Comparison of ENCODE assay signal across 8 mouse cellular contexts in genomic region chr16:95945389-95946311, GRCm38 (mm10). TPM values are rescaled to one million over a fixed set of nuclear protein-coding genes. Genes with fewer than 3 reads are reported as not detected.
DNase-seq lines count a peak whose midpoint lies in the region; ATAC-seq and TF ChIP-seq lines count a peak whose summit lies in the region.

No protein-coding gene starts in this region.

- TF ChIP-seq CTCF in C2C12 (IDR thresholded peaks at IDR 0.05; ENCODE audit: control insufficient read depth, insufficient read depth, insufficient read length) = peak; percentile 68
- TF ChIP-seq CTCF in intestine, postnatal 0 days (IDR thresholded peaks at IDR 0.05; ENCODE audit: low read depth) = peak; percentile 97

- no peaks in the 10 kb centered on the region for H3K9me3 ChIP-seq in intestine, postnatal 0 days (ENCODE audit: control insufficient read depth)
- H3K9me3 ChIP-seq in stomach, embryonic 14.5 days (ENCODE audit: control insufficient read depth, low read depth, low read length) = no peaks in the 10 kb centered on the region

- H3K27ac ChIP-seq in intestine, postnatal 0 days (ENCODE audit: low read depth, low read length) = no peak overlapping the region
- H3K27ac ChIP-seq in stomach, embryonic 14.5 days (ENCODE audit: low read length) = no peak overlapping the region

- DNase-seq in adrenal gland, postnatal 10 days = peak; percentile 81
- DNase-seq in embryo, embryonic 11.5 days (ENCODE audit: low read depth, low spot score) = peak; percentile 77
- peak; percentile 65 to 66 for DNase-seq in gastrocnemius, postnatal 36 days
- DNase-seq in left cerebral cortex, postnatal 4 days = peak; percentile 67

- H3K4me3 ChIP-seq in C2C12 (ENCODE audit: insufficient read depth, poor library complexity, severe bottlenecking) = no peak overlapping the region
- no peak overlapping the region for H3K4me3 ChIP-seq in intestine, postnatal 0 days (ENCODE audit: low read depth, low read length)
- no peak overlapping the region for H3K4me3 ChIP-seq in myocyte
- H3K4me3 ChIP-seq in stomach, embryonic 14.5 days (ENCODE audit: low read depth, low read length) = no peak overlapping the region

- no peak overlapping the region for H3K9ac ChIP-seq in intestine, postnatal 0 days (ENCODE audit: low read depth, low read length)
- no peak overlapping the region for H3K9ac ChIP-seq in stomach, embryonic 14.5 days (replicated peaks; ENCODE audit: low read depth, low read length)

- WGBS in intestine, postnatal 0 days = 26% methylated on average over 20 of the region's 20 CpGs
- 28% methylated on average over 20 of the region's 20 CpGs for WGBS in stomach, embryonic 14.5 days

- no peak for TF ChIP-seq POLR2A in myocyte (IDR thresholded peaks at IDR 0.05; ENCODE audit: insufficient read length, low read depth)

- intact Hi-C loops in gastrocnemius, postnatal 36 days (cut with DNase I) = loop anchor here (1.0 to 2.0 kb wide), 2 partner anchors 243 to 287 kb away; partner anchors contain the start of gene Ets2
- intact Hi-C loops in left cerebral cortex, postnatal 4 days (cut with DNase I) = loop anchor here (5.0 to 10.0 kb wide), 3 partner anchors 241 to 481 kb away; partner anchors contain the start of gene Ets2

- H3K79me3 ChIP-seq in C2C12 (ENCODE audit: low read depth) = no peaks in the 10 kb centered on the region

- H3K79me2 ChIP-seq in C2C12 (ENCODE audit: control insufficient read depth, insufficient read depth) = no peaks in the 10 kb centered on the region
- no peaks in the 10 kb centered on the region for H3K79me2 ChIP-seq in myocyte (ENCODE audit: control insufficient read depth, insufficient read depth)

- ATAC-seq in intestine, postnatal 0 days = peak; percentile 71
- peak; percentile 68; the same call in 1 of the 2 replicates for ATAC-seq in stomach, embryonic 14.5 days (ENCODE audit: insufficient number of reproducible peaks, insufficient read depth, low FRiP score, low read depth)

- no peaks in the 10 kb centered on the region for H3K4me1 ChIP-seq in intestine, postnatal 0 days (replicated peaks; ENCODE audit: control insufficient read depth, insufficient read depth, low read length)
- 0 out of 2 replicates have a peak, but pooled peaks cover 5% of the 10 kb centered on the region for H3K4me1 ChIP-seq in stomach, embryonic 14.5 days (ENCODE audit: control insufficient read depth, insufficient read depth, low read length)

- no peaks in the 10 kb centered on the region for H3K36me3 ChIP-seq in C2C12 (ENCODE audit: control insufficient read depth, insufficient read depth)
- H3K36me3 ChIP-seq in intestine, postnatal 0 days (ENCODE audit: control insufficient read depth, insufficient read depth) = no peaks in the 10 kb centered on the region
- no peaks in the 10 kb centered on the region for H3K36me3 ChIP-seq in myocyte (ENCODE audit: control insufficient read depth, insufficient read depth)
- no peaks in the 10 kb centered on the region for H3K36me3 ChIP-seq in stomach, embryonic 14.5 days (ENCODE audit: control insufficient read depth, insufficient read depth, low read length)

- H3ac ChIP-seq in C2C12 (ENCODE audit: control insufficient read depth, insufficient read length, low read depth) (no peak overlapping the region), myocyte (ENCODE audit: control insufficient read depth, insufficient read length) (no peak overlapping the region)

- no peak overlapping the region; the same call in 1 of the 2 replicates for H3K4me2 ChIP-seq in intestine, postnatal 0 days (replicated peaks; ENCODE audit: low read depth)
- H3K4me2 ChIP-seq in myocyte (ENCODE audit: low read depth) = peak overlapping the region; percentile 59
- 0 out of 2 replicates have a peak overlapping the region, but pooled peaks have one; percentile 14 for H3K4me2 ChIP-seq in stomach, embryonic 14.5 days (replicated peaks; ENCODE audit: low read depth, low read length)

- H3K27me3 ChIP-seq in C2C12 (ENCODE audit: control insufficient read depth, insufficient read depth, insufficient read length) = no peaks in the 10 kb centered on the region
- no peaks in the 10 kb centered on the region for H3K27me3 ChIP-seq in intestine, postnatal 0 days (replicated peaks; ENCODE audit: control insufficient read depth, insufficient read depth, low read length)
- H3K27me3 ChIP-seq in myocyte (ENCODE audit: control insufficient read depth, insufficient read depth, insufficient read length) = no peaks in the 10 kb centered on the region
- H3K27me3 ChIP-seq in stomach, embryonic 14.5 days (ENCODE audit: control insufficient read depth, insufficient read depth, low read length) = no peaks in the 10 kb centered on the region

TF ChIP-seq in C2C12, 6 proteins besides CTCF, POLR2A, EP300 and RAD21:
- TF ChIP-seq MAX (IDR thresholded peaks at IDR 0.05) (peak; percentile 43), MYOG (IDR thresholded peaks at IDR 0.05; ENCODE audit: control insufficient read depth, extremely low read depth, insufficient read length) (no peak)

TF ChIP-seq in myocyte, 11 proteins besides CTCF, POLR2A, EP300 and RAD21:
- peak; percentile 9; the same call in 1 of the 2 replicates for TF ChIP-seq CEBPB (IDR thresholded peaks at IDR 0.05; ENCODE audit: insufficient read depth, poor library complexity, severe bottlenecking)
- TF ChIP-seq MAX (IDR thresholded peaks at IDR 0.05; ENCODE audit: low read depth) = no peak
- peak; percentile 9 for TF ChIP-seq E2F4 (IDR thresholded peaks at IDR 0.05; ENCODE audit: insufficient read depth)

RNA-seq across cellular contexts. Expression of gene Psmg1, which starts 45.1 kb away (rescaled TPM):
- polyA plus RNA-seq in C2C12 (2012; fragmentation: generic; extraction: Trizol) (61.0 TPM), myocyte (2012; fragmentation: generic; extraction: Trizol) (38.5 TPM)
- 10 to 100 TPM; 37.2 to 40.0 TPM for total RNA-seq in adrenal gland, postnatal 10 days (2021)
- 10 to 100 TPM in 1 of 2 experiments, 1 to 10 TPM in 1; 8.7 to 12.1 TPM for total RNA-seq in gastrocnemius, postnatal 36 days (2021)
- 31.0 and 32.2 TPM in 2 replicates for polyA plus RNA-seq in intestine, postnatal 0 days (2015; fragmentation: Nextera tagmentation; extraction: Ambion mirVana)
- total RNA-seq in left cerebral cortex, postnatal 4 days (2021) = 10 to 100 TPM; 26.5 to 32.2 TPM
- 76.5 and 81.1 TPM in 2 replicates for polyA plus RNA-seq in stomach, embryonic 14.5 days (2014; fragmentation: Nextera tagmentation; extraction: Ambion mirVana)
